Mouse (Mus musculus) megakaryocyte, embryonic 14.5 days (primary cell): Measurements from ENCODE around the gene Rplp2. TPM values are rescaled to one million over a fixed set of nuclear protein-coding genes. Genes with fewer than 3 reads are reported as not detected.
A peak's percentile ranks its signal among the peaks of the same experiment; 100 is the strongest.

Experiments used
- H3K27me3 ChIP-seq: replicated peaks from 2 replicates; pipeline ENCODE3; 2012; ENCODE audit warnings: inconsistent platforms
- H3K36me3 ChIP-seq: replicated peaks from 2 replicates; pipeline ENCODE3; 2012; ENCODE audit warnings: low read length, inconsistent platforms, mixed read lengths
- H3K4me1 ChIP-seq: 2 replicates; pipeline ENCODE4 v1.6.1; 2012; ENCODE audit warnings: inconsistent platforms
- H3K4me3 ChIP-seq: replicated peaks from 2 replicates; pipeline ENCODE3; 2012; ENCODE audit warnings: moderate library complexity, mild to moderate bottlenecking, inconsistent platforms
- H3K9me3 ChIP-seq: 2 replicates; pipeline ENCODE4 v1.6.1; 2012; ENCODE audit warnings: inconsistent platforms
- FLI1 ChIP-seq: IDR thresholded peaks from 2 replicates; pipeline ENCODE4 v1.6.1; 2012; ENCODE audit warnings: low read length, inconsistent platforms, mixed read lengths
- GATA1 ChIP-seq: IDR thresholded peaks from 3 replicates; pipeline ENCODE4 v1.6.1; 2012; ENCODE audit warnings: mixed read lengths, low read length, inconsistent platforms, borderline replicate concordance
- polyA plus RNA-seq: library from polyadenylated mRNA; stranded (reverse); fragments of >175 nt; gene quantifications from 2 replicates; pipeline ENCODE4 v1.2.3, GENCODE M21; 2012; ENCODE audit warnings: low replicate concordance; ENCODE audit not compliant: insufficient read depth

Rplp2 gene
- polyA plus RNA-seq, 1 experiment, result 9,533 TPM

GRCm38 (mm10) chr7:141467230-141468030 lies 20.3 kb downstream of the Rplp2 start, which contains the start of gene Cd151:
Gene Cd151 (plus strand): TSS chr7:141467392.
- Histone ChIP-seq H3K36me3 (peaks cover 51% of the 10 kb centered on the region), H3K4me3 (peak within 1 kb of the TSS; percentile 99), H3K27me3 (peaks cover 5% of the 10 kb centered on the region), H3K9me3 (no peaks in the 10 kb centered on the region), H3K4me1 (peaks cover 92% of the 10 kb centered on the region)
- TF ChIP-seq FLI1, result no peak
- no peak for TF ChIP-seq GATA1

DNA sequence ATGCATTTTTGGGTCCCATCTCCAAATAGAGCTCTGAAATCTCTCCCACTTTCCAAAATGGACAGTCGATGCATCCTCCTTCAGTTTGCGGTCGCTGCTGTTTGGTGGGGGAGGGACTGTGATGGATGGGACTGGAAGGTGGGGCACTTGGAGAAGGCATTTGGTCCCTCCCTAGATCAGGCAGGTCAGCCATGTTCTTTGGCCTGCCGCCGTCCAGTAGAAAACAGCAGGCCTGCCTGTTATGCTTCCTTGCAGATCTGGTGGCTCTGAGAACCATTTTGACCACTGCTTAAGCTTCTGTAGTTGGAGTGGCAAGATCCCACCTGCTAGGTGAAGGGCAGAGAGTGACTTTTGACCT lies 21.0 kb downstream of the Rplp2 start:
- H3K9me3 ChIP-seq, result no peaks in the 10 kb centered on the region
- H3K4me3 ChIP-seq, result peak overlapping the region; percentile 99
- peaks cover 57% of the 10 kb centered on the region for H3K36me3 ChIP-seq
- TF ChIP-seq FLI1 (no peak), GATA1 (no peak)
- H3K4me1 ChIP-seq, result peaks cover 92% of the 10 kb centered on the region
- H3K27me3 ChIP-seq, result peaks cover 3% of the 10 kb centered on the region

- Histone ChIP-seq H3K36me3 (peaks cover 57% of the 10 kb centered on the region), H3K9me3 (no peaks in the 10 kb centered on the region), H3K27me3 (no peaks in the 10 kb centered on the region), H3K4me1 (peaks cover 92% of the 10 kb centered on the region), H3K4me3 (peak overlapping the region; percentile 99)
- TF ChIP-seq FLI1 (no peak), GATA1 (no peak)
These were observed 21.5 kb downstream of the Rplp2 start for GRCm38 (mm10) chr7:141468522-141469211.

GRCm38 (mm10) chr7:141469352-141469751 lies 22.2 kb downstream of the Rplp2 start:
- peak overlapping the region; percentile 99 for H3K4me3 ChIP-seq
- TF ChIP-seq GATA1 (no peak), FLI1 (no peak)
- H3K27me3 ChIP-seq, result no peaks in the 10 kb centered on the region
- no peaks in the 10 kb centered on the region for H3K9me3 ChIP-seq
- H3K4me1 ChIP-seq, result peaks cover 92% of the 10 kb centered on the region
- peaks cover 50% of the 10 kb centered on the region for H3K36me3 ChIP-seq

DNA sequence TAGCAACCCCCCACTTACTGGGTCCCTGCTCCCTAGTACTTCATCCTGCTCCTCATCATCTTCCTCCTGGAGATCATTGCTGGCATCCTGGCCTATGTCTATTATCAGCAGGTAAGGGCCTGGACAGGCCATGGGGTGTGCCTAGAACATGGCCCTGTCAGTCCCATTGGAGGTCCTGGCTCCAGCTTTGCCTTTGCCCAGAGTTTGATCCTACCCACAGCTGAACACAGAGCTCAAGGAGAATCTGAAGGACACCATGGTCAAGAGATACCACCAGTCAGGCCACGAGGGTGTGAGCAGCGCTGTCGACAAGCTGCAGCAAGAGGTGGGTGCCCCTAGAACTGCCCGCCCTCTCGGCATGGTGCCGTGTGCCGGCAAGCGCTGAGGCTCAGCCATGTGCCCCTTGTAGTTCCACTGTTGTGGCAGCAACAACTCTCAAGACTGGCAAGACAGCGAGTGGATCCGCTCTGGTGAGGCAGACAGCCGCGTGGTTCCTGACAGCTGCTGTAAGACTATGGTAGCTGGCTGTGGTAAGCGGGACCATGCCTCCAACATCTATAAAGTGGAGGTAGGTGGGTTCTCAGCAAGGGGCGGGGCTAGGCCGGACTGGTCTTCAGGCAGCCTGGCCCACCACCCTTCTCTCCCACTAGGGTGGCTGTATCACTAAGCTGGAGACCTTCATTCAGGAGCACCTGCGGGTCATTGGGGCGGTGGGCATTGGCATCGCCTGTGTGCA lies 22.9 kb downstream of the Rplp2 start:
- no peaks in the 10 kb centered on the region for H3K9me3 ChIP-seq
- TF ChIP-seq GATA1 (no peak), FLI1 (no peak)
- no peaks in the 10 kb centered on the region for H3K27me3 ChIP-seq
- peaks cover 85% of the 10 kb centered on the region for H3K4me1 ChIP-seq
- peak overlapping the region; percentile 99 for H3K4me3 ChIP-seq
- H3K36me3 ChIP-seq, result peaks cover 45% of the 10 kb centered on the region

- Histone ChIP-seq H3K4me1 (peaks cover 82% of the 10 kb centered on the region), H3K27me3 (no peaks in the 10 kb centered on the region), H3K36me3 (peaks cover 44% of the 10 kb centered on the region), H3K4me3 (peak overlapping the region; percentile 99), H3K9me3 (no peaks in the 10 kb centered on the region)
- no peak for TF ChIP-seq FLI1
- no peak for TF ChIP-seq GATA1
These were observed 23.4 kb downstream of the Rplp2 start for GRCm38 (mm10) chr7:141470637-141470944.

- H3K36me3 ChIP-seq, result peaks cover 44% of the 10 kb centered on the region
- peaks cover 82% of the 10 kb centered on the region for H3K4me1 ChIP-seq
- H3K4me3 ChIP-seq, result peak overlapping the region; percentile 46
- H3K27me3 ChIP-seq, result no peaks in the 10 kb centered on the region
- no peaks in the 10 kb centered on the region for H3K9me3 ChIP-seq
- TF ChIP-seq FLI1 (no peak), GATA1 (no peak)
These were observed 24.1 kb downstream of the Rplp2 start for GRCm38 (mm10) chr7:141471236-141471635.

GRCm38 (mm10) chr7:141472226-141472625 lies 25.1 kb downstream of the Rplp2 start:
- H3K9me3 ChIP-seq, result no peaks in the 10 kb centered on the region
- TF ChIP-seq FLI1, result no peak
- TF ChIP-seq GATA1, result no peak
- H3K27me3 ChIP-seq, result no peaks in the 10 kb centered on the region
- peaks cover 44% of the 10 kb centered on the region for H3K36me3 ChIP-seq
- H3K4me1 ChIP-seq, result peaks cover 83% of the 10 kb centered on the region
- no peak overlapping the region for H3K4me3 ChIP-seq

DNA sequence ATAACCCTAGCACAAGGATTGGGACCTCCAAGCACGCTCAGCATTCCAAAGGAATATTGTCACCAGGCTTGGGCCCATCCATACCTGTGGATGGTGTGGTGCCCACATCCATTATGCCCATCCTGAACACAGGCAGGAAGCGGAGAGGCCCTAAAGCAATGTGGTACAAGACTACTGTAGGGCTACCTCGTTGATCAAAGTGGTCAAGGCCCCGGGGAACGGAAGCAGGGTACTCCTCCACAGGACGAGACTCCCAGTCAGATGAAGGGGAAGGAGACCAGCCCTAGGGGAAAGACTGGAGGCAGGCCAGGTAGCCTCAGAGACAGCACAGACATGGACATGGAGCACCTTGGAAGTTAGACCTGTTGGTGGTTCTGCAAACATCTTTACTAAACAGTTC lies 25.6 kb downstream of the Rplp2 start:
- Histone ChIP-seq H3K36me3 (peaks cover 44% of the 10 kb centered on the region), H3K4me1 (peaks cover 87% of the 10 kb centered on the region), H3K27me3 (no peaks in the 10 kb centered on the region), H3K4me3 (peak overlapping the region; percentile 59), H3K9me3 (no peaks in the 10 kb centered on the region)
- TF ChIP-seq FLI1 (no peak), GATA1 (no peak)
